Mouse (Mus musculus): ENCODE measurements at regions not wholly inside any gene's neighbourhood (a gene's known extent, or its start where the extent isn't known, plus 50 kb on each side); places are given as distances from the start of the nearest gene placed in this dataset.

DNA sequence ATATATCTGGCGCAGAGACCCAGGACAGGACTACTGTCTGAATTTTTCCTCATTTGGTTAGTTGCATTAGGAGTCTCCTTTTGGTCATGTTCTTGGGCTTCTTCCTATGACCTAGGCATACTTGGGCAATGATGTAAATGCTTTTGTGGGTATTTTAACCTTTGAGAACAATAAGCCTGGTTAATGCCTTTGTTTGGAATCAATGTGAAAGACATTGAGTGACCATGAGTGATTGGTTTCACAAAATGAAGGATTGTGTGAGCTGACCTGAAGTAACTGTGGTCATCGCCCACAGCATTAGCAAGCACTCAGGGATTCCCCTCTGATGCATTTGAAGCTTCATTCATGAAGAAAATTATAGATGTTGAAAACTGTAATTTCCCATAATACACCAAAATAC lies 61.9 kb upstream of the Abcb5 start:
- no peak for DNase-seq (ENCODE audit: low spot score in 2 of 2)

DNA sequence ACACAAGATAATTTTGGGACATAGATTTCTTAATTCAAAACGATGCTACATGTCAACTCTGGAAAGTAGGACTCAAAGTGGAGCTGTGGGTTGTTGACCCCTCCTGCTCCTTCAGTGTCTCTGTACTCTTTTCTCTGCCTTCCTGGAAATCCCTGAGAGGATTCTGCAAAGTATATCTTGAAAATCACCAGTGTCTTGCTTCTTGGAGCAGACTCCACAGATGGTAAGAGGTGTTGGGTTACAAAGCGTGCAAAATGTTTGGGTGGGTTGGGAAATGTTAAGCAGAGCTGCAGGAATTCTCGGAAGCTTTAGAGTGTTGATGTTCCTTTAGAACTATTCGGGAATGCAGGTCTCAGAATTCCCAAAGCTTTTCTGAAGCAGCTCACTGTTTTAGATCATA lies 61.5 kb upstream of the Abcb5 start:
- no peak for DNase-seq (ENCODE audit: low spot score in 2 of 2)

DNA sequence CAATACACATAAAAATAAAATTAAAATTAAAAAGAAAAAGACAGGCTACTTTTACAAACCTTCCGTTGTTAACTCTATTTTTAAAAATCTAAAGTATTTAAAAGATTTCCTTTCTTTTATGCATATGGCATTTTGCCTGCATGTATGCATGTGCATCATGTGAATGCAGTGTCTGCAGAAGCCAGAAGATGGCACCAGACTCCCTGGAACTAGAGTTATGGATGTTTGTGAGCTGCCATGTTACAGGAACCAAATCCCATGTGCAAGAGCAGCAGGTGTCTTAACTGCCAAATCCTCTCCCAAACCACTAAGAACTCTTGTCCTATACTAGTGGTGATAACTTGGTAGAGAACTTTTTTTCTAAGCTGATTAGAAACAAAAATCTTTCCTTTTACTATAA lies 60.1 kb upstream of the Abcb5 start:
- peak in 1 of 2 experiments; percentile 57 for DNase-seq (ENCODE audit: low spot score in 2 of 2)

DNA sequence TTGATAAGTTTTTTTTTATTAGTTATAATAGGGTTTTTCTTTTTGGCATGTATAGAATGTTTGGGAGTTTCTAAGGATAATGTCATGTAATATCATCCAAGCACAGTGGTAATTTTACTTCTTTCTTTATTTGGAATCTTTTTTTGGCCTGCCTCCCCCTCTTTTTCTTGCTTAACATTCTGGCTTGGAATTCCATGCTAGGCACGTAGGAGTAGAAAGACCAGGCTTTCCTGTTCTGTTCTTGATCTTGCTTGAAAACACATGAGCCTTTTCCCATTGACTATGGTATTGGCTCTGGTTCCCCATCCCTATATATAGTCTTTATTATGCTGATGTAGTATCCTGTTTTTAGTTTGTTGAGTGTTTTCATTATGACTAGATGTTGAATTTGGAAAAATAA lies 57.8 kb upstream of the Abcb5 start:
- DNase-seq (ENCODE audit: low spot score in 2 of 2): no peak

Measured in layer of hippocampus, adult 18-20 months (tissue).